Mouse (Mus musculus): ENCODE measurements at regions not wholly inside any gene's neighbourhood (a gene's known extent, or its start where the extent isn't known, plus 50 kb on each side); places are given as distances from the start of the nearest gene placed in this dataset.

DNA sequence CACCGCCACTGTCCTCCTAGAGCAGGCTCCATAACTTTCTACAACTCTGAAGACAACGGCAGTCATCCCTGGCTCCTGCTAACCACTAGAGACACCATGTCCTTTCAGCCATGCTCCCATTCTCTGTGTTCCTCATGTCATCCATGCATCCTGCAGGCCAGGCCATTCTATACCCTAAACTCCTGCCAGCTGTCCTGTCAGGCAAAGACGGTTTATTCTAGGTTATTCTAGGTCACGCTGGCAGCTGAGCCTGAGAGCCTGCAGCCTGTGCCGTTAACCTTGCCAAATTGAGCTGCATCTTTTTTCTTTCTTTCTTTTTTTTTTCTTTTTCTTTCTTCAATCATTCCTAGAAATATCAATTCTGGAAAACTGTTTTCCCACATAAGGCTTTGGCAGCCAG lies 406.0 kb upstream of the Acvr2a start:
- DNase-seq (ENCODE audit: low read depth, low spot score) = no peak

DNA sequence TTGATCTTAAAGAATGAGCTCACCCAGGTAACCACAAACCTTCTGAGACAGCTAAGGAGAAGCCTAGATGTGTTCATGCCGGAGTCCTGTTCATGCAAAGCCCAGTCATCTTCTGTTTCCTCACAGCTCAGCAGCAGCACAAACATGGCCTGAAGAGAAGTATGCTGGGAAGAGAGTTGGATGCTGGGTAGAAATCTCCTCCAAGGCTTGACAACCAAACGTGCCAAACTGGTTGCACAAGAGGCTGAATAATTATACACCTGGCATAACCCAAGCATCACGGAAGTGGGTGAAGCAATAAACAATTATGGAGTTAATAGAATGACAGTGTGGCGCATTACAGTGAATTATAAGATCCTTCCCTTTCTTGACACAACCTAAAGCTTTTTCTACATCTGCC lies 404.0 kb upstream of the Acvr2a start:
- DNase-seq (ENCODE audit: low read depth, low spot score) = no peak

DNA sequence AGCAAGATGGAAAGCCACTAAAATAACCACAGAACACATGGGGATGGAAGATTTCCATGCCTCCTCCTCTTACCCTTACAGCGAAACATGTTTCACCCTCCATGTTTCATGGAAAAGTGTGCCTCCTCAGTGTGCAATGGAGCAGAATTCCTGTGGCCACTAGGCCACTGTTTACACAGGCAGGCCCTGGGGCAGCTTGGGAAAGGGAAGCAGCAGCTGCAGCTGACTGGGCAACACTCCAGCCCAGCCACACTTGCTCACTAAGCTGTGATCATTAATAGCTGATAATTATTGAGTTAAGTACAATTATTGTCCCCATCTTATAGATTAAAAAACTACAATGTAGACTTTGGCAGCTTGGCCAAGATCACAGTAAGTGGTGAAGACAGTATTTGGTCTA lies 402.5 kb upstream of the Acvr2a start:
- DNase-seq (ENCODE audit: low read depth, low spot score) = no peak

DNA sequence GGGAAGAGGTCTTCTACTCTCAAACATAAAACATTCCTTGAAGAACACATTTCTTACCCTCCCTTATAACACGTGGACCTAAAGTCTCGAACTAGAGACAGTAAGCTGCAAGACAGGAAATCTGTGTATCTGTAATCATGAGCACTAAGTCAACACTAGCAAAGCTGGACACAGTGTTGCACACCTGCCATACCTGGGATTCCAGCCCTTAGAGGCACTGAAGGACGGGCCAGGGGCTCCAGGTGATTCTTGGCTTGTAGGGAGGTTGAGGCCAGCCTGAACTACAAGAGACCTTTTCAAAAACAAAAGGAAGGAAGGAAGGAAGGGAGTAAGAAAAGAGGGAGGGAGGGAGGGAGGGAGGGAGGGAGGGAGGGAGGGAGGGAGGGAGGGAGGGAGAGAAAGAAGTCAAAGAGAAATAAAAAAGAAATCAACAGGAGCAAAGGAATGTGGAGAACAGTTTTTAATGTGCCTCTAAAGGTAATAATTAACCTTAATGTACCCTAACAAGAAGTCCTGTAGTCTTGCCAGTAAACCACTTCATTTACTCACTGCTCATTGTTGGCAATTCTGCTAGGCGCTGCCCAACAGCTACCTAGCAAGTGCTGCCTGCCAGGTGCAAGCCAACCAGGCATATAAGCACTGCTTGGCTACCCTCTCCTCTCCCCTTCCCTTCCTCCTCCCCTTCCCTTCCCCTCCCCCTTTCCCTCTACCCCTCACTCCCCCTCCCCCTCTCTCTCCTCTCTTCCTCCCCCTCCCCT lies 401.0 kb upstream of the Acvr2a start:
- no peak for DNase-seq (ENCODE audit: low read depth, low spot score)

DNA sequence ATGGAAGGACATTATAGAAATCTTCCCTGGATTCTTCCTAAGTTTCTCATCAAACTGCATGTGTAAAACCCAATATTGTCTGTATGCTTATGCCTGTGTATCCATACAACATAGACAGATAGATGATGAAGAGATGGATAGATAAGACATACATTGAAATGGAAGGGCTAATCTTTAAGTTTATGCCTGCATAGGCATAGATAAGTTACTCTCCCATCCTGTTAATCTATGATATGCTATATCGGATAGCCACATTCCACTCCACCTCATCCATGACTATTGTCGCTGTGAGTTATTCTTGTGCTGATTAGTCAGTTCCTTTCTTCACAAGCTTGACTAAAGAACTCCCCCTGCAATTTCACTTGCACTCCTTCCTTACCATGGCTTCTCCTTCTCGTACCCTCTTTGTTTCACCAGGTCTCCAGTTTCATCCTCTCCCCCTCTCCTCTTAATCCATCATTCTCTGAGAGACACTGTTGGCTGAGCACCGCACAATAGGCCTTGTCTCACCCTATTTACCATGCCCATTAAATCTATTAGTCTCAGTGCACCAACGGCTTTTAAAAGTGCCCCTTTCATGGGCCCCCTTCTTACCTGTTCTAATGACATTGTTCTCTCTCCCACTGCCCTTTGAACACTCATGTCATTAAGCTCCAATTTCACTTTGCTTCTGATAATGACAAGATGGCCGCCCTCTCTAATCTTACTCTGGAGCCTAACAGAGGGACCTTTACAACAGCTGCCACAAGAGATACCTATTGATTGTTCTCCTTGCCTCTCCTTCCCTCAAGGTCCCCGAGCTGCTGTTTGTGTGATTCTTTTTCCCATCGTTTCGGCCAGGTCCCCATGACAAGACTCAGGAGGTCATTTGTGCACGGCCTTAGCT lies 399.1 kb upstream of the Acvr2a start:
- DNase-seq (ENCODE audit: low read depth, low spot score) = no peak

DNA sequence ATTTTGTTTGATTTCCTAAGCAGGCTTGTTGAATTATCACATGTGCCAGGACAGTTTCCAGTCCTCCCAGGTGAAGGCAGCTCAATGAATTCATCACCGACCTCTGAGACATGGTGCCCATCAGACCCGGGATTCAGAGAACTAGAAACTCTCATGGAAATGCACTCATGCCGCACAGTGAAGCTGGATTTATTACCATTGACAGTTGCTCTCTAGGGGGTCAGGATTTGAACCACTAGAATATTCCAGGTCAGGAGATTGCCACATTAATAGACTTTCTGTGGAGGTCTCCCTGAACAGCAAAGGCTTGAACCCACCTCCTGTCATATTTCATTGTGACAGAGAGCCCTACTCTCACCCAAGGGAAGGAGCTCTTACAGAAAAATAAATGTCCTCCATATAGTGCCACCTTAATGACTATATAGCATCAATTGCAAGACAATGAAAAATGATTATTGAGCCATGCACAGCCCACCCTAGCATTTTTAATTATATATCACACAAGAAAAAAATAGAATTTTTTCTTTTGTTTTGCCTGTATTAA lies 397.6 kb upstream of the Acvr2a start:
- no peak for DNase-seq (ENCODE audit: low read depth, low spot score)

DNA sequence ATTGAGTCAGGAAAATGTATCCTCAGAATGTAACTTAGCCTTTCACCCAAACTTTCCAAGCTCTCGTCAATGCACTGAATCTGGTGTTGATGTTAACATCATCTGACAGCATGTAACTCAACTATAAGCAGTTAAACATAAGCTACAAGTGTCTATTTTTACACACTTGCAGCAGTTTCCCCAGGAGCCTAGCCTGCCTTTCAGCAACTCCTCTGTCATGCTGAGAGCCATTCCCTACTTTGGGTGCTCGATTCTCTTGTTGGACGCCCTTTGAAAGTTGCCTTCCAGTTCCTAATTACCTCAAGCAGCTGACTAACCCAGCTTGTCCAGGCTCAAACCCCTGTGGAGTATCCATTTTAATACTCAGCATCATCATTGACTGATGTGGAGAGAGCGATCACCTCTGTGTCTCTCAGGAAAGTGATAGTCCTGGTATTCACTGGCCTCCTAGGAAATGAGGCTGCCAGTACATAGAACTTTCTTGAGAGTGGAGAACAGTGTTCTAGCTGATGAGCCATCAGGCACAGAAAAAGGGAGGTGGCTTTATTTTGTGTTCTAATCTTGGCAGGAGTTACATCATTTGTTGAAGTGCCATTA lies 396.8 kb upstream of the Acvr2a start:
- DNase-seq (ENCODE audit: low read depth, low spot score) = no peak

DNA sequence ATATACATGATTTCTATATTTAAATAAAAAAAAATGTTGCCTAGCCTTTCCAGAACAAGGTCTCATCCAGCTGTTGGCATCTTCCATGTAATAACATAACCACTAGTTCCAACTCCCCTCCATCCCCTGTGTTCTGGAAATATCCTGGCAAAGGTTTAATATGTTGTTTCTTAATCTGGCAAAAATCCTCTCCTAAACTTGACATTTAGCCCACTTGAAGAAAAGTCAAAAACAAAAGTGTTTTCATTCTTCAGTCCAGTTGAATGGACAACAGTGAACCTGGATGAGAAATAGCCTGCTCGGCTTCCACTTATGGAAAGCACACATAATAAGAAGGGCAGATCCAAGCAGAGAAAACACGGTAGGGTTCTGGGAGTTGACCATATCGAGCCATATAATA lies 393.1 kb upstream of the Acvr2a start:
- DNase-seq (ENCODE audit: low read depth, low spot score) = no peak

DNA sequence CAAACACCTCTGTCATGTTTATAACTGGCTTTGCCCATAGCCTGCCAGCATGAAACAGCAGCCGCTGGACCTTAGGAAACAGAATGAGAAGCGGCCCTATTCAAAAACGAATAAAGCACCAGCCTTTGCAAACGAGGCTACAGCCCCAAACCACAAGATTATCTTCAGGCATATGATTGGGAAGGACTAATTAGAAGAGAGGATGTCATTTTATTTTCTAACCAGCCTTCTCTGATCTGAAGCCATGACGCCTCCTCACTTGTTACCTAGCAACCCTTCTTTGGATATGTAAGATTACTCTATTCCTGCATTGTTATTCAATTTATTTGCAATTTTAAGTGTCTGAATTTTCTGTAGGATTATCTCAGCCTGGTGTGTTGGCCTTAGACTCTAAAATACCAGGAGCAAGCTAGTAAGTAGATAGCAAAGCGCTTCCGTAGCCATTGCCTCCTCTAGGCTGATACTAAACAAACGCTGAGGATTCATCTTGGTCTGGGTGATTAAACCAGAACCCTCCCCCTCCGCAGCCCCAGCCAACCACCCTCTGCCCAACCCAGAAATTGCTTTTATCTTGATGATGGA lies 390.0 kb upstream of the Acvr2a start:
- DNase-seq (ENCODE audit: low read depth, low spot score) = peak; percentile 46

DNA sequence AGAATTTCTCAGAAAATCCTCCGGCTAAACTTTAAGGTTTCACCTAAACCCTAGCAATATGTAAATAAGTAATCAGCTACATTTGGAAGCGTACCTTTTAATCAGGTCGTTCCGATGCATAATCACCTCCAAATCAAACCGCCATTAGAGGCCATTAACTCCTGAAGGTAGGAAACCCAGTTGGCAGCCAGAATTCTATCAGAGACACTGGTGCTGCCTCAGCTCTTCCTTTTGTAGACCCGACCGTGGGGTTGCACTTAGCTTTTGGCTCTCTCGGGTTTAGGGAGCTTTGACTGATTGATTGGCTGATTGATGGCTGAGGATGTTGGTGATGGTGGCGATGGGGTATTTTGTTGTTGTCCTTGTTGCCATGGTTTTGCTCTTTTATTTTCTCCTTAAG lies 389.3 kb upstream of the Acvr2a start:
- DNase-seq (ENCODE audit: low read depth, low spot score) = peak; percentile 37

DNA sequence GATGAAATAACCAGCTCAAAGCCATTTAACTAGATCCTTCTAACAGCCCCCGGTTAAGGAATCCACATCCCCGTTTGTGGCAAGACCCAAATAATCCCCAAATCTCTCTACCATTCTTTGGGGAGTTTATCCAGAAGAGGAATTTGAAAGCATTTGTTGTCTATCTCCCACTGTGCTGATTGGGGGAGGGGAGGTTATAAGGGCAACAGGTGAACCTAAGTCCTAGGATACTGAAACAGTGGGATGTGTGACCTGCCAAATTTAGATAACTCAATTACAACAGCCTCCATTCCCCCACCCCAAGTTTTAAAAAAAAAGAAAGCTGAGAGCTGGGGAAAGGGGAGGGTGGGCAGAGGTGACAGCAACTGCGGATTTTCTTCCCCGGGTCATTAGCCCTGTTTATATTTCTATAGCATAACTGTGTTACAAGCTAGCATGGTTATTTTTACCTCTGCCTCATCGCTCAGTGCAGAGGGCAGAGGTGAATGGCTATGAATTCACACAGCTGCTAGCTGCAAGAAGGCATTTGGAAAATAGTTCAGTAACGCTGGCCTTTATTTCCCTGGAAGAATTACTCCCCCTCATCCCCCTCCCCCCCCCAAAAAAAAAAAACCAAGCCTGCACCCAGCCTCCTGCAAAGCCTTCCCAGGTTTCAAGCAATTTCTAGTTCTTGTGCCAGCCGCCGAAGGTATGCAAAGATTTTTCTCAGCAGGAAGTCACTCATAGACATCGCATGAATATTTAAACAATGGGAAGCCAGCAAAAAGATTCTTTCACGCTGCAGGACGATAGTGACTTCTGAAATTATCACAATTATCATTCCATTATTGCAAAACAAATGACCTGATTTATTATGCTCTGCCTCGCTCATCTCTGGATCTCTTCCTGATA lies 388.5 kb upstream of the Acvr2a start:
- DNase-seq (ENCODE audit: low read depth, low spot score) = no peak

DNA sequence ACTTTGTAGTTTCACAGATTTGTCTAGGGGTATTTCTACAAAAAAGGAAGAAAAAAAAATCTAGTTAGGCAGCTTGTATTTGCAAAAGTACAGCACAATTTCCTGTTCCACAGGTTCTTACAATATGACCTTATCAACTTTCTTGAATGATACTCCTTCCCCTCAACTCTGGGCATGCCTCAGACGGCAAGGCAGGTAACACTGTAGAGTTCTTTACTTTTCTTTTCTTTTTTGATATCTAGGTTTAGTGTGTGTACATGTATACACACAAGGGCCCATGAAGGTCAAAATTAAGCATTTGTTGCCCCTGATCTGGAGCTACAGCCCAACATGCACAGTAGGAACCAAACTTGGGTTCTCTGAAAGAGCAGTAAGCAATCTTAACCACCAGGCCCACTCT lies 381.4 kb upstream of the Acvr2a start:
- no peak for DNase-seq (ENCODE audit: low read depth, low spot score)

DNA sequence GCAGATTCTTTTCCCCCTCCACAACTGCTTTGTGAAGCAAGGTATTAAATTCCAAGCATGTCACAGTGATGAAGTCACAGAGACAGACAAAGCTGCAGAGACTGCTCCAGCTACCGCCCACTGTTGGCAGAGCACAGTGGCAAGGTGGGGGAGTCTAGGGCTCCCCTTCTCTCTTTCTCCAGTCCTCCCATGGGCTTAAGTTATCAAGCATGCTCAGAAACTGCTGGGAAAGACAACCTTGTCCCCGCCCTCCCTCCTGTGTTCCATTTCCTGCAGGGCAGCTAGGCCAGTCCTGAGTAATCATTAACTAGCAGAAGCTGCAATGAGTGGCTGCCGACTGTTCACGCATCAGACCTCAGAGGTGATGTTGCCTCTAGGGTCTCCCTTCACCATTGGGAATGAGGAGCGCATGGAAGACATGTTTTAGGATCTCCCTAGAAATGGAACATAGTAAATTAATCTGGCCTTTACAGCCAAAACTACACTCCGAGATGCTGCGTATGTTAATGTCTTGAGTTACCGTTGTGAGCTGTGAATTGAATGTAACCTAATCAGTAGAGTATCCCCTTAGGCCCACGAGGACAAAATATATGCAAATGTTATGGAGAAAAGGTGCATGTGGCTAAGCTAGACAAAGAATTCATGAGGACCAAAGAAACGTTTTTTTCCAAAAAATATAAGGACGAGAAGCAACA lies 372.5 kb upstream of the Acvr2a start:
- no peak for DNase-seq (ENCODE audit: low read depth, low spot score)

DNA sequence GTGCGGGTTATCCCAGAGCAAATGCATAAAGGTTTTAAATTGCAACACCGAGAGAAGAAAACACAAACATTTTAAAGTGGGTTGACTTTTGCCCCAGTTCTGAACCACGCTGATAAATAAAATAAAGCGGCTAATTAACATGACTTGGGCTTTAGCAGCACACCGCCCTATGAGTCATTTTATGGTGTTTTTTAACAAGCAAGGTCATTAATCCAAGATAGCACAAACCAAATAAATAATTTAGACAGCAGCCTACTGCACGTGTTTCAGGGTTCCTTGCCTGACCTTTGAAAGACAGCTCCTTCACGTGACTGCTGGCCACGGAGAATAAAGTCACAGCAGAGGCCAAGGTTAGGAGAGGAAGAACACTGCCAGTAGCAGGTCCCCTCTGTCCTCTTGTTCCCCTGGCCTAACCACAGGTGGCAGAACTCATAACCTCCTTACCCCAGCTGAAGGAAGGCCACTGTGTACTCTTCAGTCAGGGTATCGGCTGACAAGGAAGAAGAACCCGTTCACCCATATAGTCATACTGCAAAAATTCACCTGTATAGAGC lies 371.8 kb upstream of the Acvr2a start:
- no peak for DNase-seq (ENCODE audit: low read depth, low spot score)

DNA sequence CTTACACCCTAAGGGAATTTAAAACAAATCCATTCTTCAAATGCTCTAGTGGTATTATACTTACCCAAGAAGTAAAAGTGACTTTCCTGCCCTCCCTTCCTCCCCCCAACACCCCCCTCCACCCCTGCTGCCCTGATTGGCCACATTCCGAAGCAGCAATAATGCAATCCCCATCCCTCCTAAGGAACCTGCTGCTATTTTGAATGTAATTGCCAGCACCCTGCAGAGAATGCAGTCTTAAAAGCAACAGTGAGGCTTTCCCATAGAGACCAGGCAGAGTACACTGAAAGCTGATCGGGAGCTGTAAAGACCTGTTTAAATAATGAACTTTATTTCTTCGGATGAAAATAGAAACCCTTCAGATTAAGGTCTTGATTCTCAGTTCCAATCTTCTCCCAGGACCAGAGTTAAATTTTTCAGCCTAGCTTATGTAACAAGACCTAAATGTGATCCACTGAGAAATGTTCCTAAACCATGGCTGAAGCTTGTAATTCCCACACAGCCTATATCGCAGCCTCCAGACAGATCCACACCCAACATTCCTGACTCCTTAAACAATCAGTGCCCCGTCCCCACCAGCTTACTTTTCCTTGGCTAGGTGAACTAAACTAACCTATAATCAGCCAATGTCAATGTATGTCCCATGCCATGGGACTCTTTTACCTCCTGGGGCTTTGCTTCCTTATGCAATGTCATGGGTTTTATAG lies 367.9 kb upstream of the Acvr2a start:
- no peak for DNase-seq (ENCODE audit: low read depth, low spot score)

DNA sequence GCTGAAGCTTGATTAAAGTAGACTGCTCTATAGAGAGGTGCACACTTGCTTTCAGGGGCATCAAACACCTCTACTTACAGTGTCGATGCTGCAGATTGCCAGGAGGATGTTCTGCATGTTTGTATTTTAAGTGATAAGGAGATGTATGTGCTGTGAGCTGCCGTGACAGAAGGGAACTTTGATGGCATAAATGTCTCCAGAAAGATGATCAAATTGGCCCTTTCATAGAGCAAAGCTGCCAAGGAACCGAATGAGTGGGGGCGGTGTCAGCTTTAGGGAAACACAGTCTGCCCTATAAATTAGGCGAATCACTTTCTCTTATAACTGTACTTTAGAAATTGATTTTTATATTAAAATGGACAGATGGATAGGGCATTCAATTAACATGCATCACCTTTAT lies 367.3 kb upstream of the Acvr2a start:
- DNase-seq (ENCODE audit: low read depth, low spot score) = no peak

DNA sequence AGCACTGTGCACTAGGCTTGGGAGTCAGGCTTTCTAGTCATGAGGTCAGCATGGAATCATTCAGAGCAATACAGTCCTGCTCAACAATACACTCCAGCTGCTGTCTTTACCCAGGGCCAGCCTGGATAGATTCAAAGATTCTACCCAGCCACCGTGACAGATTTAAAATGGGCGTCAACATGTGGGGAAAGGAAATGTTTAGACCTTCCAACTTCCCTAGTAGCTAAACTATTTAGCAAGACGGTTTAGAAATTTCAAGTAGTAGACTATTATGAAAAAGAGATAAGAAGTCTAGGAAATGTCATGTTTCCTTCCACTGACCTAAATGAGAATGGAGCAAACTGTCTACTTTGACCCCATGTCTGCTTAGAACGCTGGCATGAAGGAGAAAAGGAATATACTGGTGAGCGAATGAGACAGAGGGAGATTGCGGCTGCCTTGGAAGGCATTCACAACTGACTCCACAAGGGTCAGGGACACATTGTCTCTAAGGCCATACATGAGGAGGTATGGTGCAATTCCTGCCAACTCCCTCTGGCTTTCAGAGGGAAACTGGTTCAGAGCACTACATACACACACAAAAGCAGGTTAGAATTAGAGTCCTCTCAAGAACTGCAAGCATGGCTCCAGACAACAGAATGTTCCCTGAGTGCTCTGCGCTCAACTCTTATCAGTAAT lies 364.6 kb upstream of the Acvr2a start:
- no peak for DNase-seq (ENCODE audit: low read depth, low spot score)

DNA sequence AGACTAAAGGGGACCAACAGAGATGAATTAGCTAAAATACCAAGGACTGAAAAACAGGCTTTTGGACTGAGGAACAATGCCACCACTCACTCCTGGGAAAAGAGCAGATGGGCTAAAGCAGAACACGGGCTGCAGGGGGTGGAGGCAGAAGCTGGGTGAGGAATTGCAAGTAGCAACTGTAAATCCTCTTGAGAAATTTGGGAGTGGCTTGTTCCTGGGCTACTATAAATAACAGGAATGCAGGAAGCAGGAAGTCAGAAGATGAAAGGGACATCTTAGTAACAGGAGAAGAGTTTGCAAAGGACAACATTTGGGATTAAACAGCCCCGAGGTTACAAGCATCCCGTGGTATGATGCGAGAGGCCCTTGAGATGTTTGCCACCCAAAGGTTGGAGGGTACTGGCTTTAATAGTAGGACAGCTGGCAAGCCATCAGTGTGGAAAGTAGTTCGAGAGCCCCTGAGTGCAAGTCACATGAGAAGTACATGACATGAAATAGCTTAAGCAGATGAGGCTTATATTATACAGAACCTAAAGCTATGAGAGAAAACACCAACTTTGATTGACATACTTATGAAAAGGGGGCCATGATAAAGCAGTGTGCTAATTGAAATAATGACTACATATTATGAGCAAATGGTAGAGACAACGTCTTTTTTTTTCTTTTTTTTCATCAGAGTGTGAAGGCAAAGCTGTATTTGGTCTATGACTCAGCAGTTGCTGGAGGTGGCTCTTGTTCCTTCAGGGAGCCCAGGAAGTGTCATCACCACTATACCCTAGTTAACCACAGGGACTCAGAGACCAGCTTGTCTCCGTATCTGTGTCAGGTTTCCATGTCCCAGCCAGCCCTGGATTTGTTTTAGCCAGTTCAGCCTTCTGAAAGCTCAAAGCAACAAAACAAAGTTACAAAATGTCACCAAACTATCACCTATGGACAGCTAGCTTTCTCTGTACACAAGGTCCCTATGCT lies 357.6 kb upstream of the Acvr2a start:
- DNase-seq (ENCODE audit: low read depth, low spot score) = peak; percentile 8

Measured in CD4-positive, CD25-positive, alpha-beta regulatory T cell, adult 2 months (primary cell).